Mouse (Mus musculus) forebrain, embryonic 14.5 days (tissue): Measurements from ENCODE around the gene Tas1r2. TPM values are rescaled to one million over a fixed set of nuclear protein-coding genes. Genes with fewer than 3 reads are reported as not detected.

Source experiments
- ATAC-seq: fragments of 200-750 bp; cut with Nextera tagmentation; 2 replicates; pipeline ENCODE4 v1.8.0; 2017; ENCODE audit warnings: mild to moderate bottlenecking, moderate library complexity
- DNase-seq: peaks from one replicate; pipeline ENCODE4 v3.0.0-alpha.2; 2015; ENCODE audit warnings: low spot score
- H3K27ac ChIP-seq: fragments of 300-500 bp; sonication (generic); 2 replicates; pipeline ENCODE4 v1.5.1; 2014; ENCODE audit warnings: low read depth, mild to moderate bottlenecking, control low read depth, low read length, moderate library complexity
- H3K27me3 ChIP-seq: fragments of 300-500 bp; sonication (generic); replicated peaks from 2 replicates; pipeline ENCODE4 v1.6.1; 2014; ENCODE audit warnings: low read length, control low read depth, mixed read lengths; ENCODE audit not compliant: control insufficient read depth, insufficient read depth
- H3K36me3 ChIP-seq: fragments of 300-500 bp; sonication (generic); 2 replicates; pipeline ENCODE4 v1.6.1; 2014; ENCODE audit warnings: low read length, control low read depth; ENCODE audit not compliant: control insufficient read depth, insufficient read depth
- H3K4me1 ChIP-seq: fragments of 300-500 bp; sonication (generic); 2 replicates; pipeline ENCODE4 v1.6.1; 2014; ENCODE audit warnings: antibody characterized with exemption, low read length, control low read depth; ENCODE audit not compliant: control insufficient read depth, insufficient read depth
- H3K4me2 ChIP-seq: fragments of 300-500 bp; sonication (generic); 2 replicates; pipeline ENCODE4 v1.6.1; 2014; ENCODE audit warnings: mild to moderate bottlenecking, control low read depth, low read length
- H3K4me3 ChIP-seq: fragments of 300-500 bp; sonication (generic); 2 replicates; pipeline ENCODE4 v1.5.1; 2014; ENCODE audit warnings: low read depth, low read length, control low read depth
- H3K9ac ChIP-seq: fragments of 300-500 bp; sonication (generic); 2 replicates; pipeline ENCODE4 v1.6.1; 2014; ENCODE audit warnings: mild to moderate bottlenecking, low read length, control low read depth, moderate library complexity
- H3K9me3 ChIP-seq: fragments of 300-500 bp; sonication (generic); replicated peaks from 2 replicates; pipeline ENCODE4 v1.6.1; 2016; ENCODE audit warnings: low read length, control low read depth, mixed read lengths; ENCODE audit not compliant: control insufficient read depth
- WGBS: fragments of 180-500 bp; shearing (Covaris S2); extraction: QIAGEN DNeasy Blood & Tissue Kit; methylation state at CpG from one replicate; pipeline ENCODE4 v1.1.7; 2014; 5-methylcytosine and 5-hydroxymethylcytosine counted together
- polyA plus RNA-seq: library from polyadenylated mRNA; unstranded; fragments of >200 nt; fragmentation: Nextera tagmentation; extraction: Ambion mirVana; gene quantifications from 2 replicates; pipeline ENCODE4 v1.2.1, GENCODE M21; 2014

The Tas1r2 gene
- polyA plus RNA-seq, 1 experiment from 2014 or later, result not detected

DNA sequence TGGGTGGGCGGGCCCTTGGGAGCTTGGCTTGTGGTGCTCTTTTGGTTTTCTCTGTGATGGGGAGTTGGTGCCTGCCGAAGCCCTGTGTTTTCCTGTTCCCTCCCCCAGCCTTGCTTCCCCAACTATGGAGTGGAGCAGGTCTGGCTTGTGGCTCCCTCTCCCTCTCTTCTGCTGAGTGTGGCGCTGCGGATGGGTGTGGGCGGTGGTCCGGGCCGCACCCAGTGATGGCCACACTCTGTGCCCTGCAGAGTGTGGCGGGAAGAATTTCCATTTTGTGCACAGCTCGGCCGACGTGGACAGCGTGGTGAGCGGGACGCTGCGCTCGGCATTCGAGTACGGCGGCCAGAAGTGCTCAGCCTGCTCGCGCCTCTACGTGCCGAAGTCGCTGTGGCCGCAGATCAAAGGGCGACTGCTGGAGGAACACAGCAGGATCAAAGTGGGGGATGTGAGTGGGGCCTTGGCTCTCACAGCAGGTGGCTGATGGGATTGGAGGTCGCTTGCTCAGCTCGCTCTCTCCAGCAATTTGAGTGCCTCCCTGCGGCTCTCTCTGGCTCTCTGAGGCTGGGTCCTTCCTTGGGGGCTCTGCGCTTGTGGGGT lies 11.4 kb upstream of the Tas1r2 start:
- Histone ChIP-seq H3K9ac (peak overlapping the region; percentile 49), H3K36me3 (peaks cover 10% of the 10 kb centered on the region), H3K27ac (no peak overlapping the region), H3K9me3 (no peaks in the 10 kb centered on the region), H3K4me1 (peaks cover 8% of the 10 kb centered on the region; the same call in 1 of the 2 replicates), H3K4me3 (no peak overlapping the region), H3K4me2 (peak overlapping the region; percentile 41), H3K27me3 (no peaks in the 10 kb centered on the region)
- peak; percentile 69 for DNase-seq
- ATAC-seq, result no peak
- WGBS, result 3% methylated on average over 30 of the region's 30 CpGs

DNA sequence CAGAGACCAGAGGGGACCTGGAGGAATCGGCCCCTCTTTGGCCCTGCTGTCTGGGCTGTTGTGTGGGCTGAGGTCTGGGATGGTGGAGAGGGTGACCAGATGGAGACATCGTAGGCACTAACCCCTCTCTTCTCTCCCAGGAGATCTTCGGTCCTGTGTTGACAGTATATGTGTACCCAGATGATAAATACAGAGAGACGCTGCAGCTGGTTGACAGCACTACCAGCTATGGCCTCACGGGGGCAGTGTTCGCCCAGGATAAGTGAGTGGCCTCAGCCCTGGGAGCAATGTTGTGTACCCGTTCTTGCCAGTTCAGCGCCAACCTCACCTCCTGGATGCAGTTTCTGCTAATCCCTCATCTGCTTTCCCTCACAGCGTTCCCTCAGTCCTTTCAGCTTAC lies 9.4 kb upstream of the Tas1r2 start:
- ATAC-seq (peak; percentile 65; the same call in 1 of the 2 replicates), DNase-seq (peak; percentile 84)
- no peaks in the 10 kb centered on the region for H3K27me3 ChIP-seq
- no peak overlapping the region for H3K9ac ChIP-seq
- WGBS, result 21% methylated on average over 9 of the region's 9 CpGs
- H3K36me3 ChIP-seq, result peaks cover 20% of the 10 kb centered on the region
- H3K27ac ChIP-seq, result no peak overlapping the region
- H3K4me2 ChIP-seq, result no peak overlapping the region
- peaks cover 8% of the 10 kb centered on the region; the same call in 1 of the 2 replicates for H3K4me1 ChIP-seq
- no peaks in the 10 kb centered on the region for H3K9me3 ChIP-seq
- H3K4me3 ChIP-seq, result no peak overlapping the region

DNA sequence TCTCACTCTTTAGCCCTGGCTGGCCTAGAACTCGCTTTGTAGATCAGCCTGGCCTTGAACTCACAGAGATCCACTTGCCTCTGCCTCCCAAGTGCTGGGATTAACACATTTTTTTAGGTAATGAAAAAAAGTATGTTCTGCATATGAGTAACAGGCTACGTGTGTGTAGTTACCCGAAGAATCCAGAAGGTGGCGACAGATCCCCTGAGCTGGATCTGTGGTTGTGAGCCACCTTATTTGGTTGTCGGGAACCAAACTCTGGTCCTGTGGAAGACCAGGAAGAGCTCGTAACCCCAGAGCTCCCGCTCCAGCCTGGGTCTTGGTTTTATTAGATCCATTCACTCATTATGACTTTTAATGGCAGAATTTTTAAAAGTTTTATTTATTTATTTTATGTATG lies 6.4 kb upstream of the Tas1r2 start:
- Histone ChIP-seq H3K36me3 (peaks cover 23% of the 10 kb centered on the region), H3K27me3 (no peaks in the 10 kb centered on the region), H3K4me2 (no peak overlapping the region), H3K4me1 (peaks cover 5% of the 10 kb centered on the region; the same call in 1 of the 2 replicates), H3K27ac (no peak overlapping the region), H3K4me3 (no peak overlapping the region), H3K9ac (no peak overlapping the region), H3K9me3 (no peaks in the 10 kb centered on the region)
- DNase-seq (no peak), ATAC-seq (no peak)
- WGBS, result 80% methylated on average over 7 of the region's 7 CpGs

DNA sequence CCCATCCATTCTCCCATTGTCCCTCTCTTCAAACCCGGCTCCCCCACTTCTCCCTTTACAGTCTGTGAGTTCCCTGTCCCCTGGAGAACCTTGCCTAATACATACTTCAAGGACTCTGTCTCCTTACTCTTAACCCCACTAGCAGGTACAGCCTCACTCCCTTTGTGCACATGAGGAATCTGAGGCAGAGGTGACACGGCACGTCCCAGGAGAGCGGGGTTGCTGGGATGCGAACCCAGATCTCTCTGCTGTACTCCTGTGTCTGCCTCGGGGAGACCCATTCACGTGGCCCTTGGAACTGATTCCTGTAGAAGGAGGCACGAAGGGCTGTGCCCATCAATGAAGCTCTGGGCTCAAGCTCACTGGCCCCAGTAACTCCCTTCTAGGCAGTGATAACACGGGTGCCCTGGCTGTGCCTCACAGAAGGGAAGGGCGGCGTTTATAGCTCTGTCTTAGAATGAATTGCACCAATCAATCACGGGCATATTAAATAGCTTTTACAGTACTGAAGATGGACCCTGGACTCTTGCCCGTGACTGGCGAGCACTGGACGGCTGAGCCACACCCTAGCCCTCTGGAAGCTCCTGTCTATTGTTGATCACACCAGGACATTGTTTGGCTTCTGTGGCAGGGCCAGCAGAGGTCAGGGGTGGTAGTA lies 3.1 kb upstream of the Tas1r2 start:
- Histone ChIP-seq H3K4me2 (no peak overlapping the region), H3K27ac (no peak overlapping the region), H3K4me1 (no peaks in the 10 kb centered on the region), H3K36me3 (peaks cover 13% of the 10 kb centered on the region; the same call in 1 of the 2 replicates), H3K27me3 (no peaks in the 10 kb centered on the region), H3K9ac (no peak overlapping the region), H3K4me3 (no peak overlapping the region), H3K9me3 (no peaks in the 10 kb centered on the region)
- no peak for ATAC-seq
- no peak for DNase-seq
- WGBS, result 87% methylated on average over 15 of the region's 15 CpGs

DNA sequence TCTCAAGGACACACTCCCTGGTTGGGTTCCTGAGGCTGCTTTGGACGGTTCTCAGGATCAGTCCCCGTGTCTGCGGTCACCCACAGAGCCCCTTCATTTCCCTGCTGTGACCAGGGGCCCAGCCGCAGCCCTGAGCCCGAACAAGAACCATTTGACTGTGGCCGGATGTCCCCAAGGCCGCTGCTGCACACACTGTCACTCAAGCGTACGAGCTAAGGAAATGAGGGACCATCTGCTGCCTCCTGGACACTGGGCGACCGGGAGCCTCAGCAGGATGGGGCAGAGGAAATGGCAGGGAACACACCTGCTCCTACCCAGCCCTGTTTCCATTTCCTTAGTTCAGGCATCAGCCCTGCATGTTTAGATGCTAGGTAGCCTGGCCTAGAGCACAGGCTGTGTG lies 2.4 kb upstream of the Tas1r2 start:
- Histone ChIP-seq H3K27me3 (no peaks in the 10 kb centered on the region), H3K36me3 (peaks cover 13% of the 10 kb centered on the region; the same call in 1 of the 2 replicates)
- WGBS, result 77% methylated on average over 11 of the region's 11 CpGs

DNA sequence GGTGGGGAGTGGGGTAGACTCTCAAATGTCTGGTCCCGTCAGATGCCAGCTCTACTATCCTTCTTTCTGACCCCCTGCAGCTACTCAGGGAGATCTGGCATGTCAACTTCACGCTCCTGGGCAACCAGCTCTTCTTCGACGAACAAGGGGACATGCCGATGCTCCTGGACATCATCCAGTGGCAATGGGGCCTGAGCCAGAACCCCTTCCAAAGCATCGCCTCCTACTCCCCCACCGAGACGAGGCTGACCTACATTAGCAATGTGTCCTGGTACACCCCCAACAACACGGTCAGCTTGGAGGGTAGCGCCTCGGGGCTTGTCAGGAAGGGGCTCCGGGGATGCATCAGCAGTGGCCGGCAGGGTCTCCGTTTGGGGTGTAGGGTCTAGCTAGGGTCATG lies 8.6 kb downstream of the Tas1r2 start:
- ATAC-seq, result no peak

More for the DNA sequence above, 2.4 kb upstream of the Tas1r2 start:
- Histone ChIP-seq H3K4me1 (no peaks in the 10 kb centered on the region), H3K4me2 (no peak overlapping the region), H3K9ac (no peak overlapping the region), H3K27ac (no peak overlapping the region), H3K4me3 (no peak overlapping the region), H3K9me3 (no peaks in the 10 kb centered on the region)
- DNase-seq (no peak), ATAC-seq (no peak)

DNA sequence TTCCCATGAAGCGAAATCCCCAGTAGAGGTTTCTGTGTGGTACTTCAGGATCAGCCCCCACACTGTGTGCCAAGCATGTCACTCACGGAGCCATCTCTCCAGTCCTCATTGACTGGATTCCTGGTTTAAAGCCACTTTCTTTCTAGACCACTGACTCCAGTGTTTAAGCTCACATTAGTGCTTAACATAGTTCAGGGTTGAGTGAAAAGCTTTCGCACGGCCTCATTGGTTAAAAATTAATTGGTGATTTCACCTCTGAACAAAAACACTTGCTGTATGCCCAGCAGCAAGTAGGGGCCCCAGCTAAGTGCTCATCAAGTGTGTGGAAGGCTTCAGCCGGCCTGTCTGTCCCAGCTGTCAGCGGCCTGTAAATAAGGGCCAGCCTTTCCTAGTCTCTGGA lies 14.3 kb downstream of the Tas1r2 start:
- Histone ChIP-seq H3K36me3 (no peaks in the 10 kb centered on the region), H3K4me2 (no peak overlapping the region), H3K27ac (no peak overlapping the region), H3K9me3 (no peaks in the 10 kb centered on the region), H3K4me3 (no peak overlapping the region), H3K9ac (no peak overlapping the region), H3K4me1 (no peaks in the 10 kb centered on the region), H3K27me3 (no peaks in the 10 kb centered on the region)
- ATAC-seq (peak; percentile 44), DNase-seq (peak; percentile 64)
- 15% methylated on average over 6 of the region's 6 CpGs for WGBS

More for the DNA sequence above, 8.6 kb downstream of the Tas1r2 start:
- Histone ChIP-seq H3K9me3 (no peaks in the 10 kb centered on the region), H3K9ac (no peak overlapping the region), H3K36me3 (no peaks in the 10 kb centered on the region), H3K27ac (no peak overlapping the region), H3K4me1 (no peaks in the 10 kb centered on the region), H3K4me3 (no peak overlapping the region), H3K4me2 (no peak overlapping the region), H3K27me3 (no peaks in the 10 kb centered on the region)
- no peak for DNase-seq
- WGBS, result 86% methylated on average over 14 of the region's 14 CpGs

DNA sequence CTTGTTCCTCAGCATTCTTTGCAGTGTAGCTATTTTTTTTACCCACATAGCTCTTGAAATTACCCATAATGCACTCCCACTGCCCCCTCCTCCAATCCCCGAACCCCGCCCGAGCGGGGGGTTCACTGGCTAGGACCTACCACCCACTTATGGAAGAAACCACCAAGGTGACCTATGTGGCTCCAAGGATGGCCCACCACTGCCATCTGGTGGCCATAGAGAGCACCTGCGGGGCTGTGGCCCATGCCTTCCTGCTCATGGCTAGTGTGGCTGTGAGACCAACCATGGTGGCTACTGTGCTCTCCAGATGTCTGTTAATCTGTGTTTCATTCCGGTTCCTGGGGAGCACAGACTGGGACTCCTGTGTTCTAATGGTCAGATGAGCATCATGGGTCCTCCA lies 16.5 kb downstream of the Tas1r2 start:
- no peak overlapping the region for H3K4me2 ChIP-seq
- WGBS, result 30% methylated on average over 6 of the region's 6 CpGs
- H3K36me3 ChIP-seq, result no peaks in the 10 kb centered on the region
- no peaks in the 10 kb centered on the region for H3K4me1 ChIP-seq
- no peak overlapping the region for H3K4me3 ChIP-seq
- ATAC-seq (peak; percentile 57; the same call in 1 of the 2 replicates), DNase-seq (peak; percentile 72)
- no peak overlapping the region for H3K9ac ChIP-seq
- H3K9me3 ChIP-seq, result no peaks in the 10 kb centered on the region
- no peaks in the 10 kb centered on the region for H3K27me3 ChIP-seq
- no peak overlapping the region for H3K27ac ChIP-seq

DNA sequence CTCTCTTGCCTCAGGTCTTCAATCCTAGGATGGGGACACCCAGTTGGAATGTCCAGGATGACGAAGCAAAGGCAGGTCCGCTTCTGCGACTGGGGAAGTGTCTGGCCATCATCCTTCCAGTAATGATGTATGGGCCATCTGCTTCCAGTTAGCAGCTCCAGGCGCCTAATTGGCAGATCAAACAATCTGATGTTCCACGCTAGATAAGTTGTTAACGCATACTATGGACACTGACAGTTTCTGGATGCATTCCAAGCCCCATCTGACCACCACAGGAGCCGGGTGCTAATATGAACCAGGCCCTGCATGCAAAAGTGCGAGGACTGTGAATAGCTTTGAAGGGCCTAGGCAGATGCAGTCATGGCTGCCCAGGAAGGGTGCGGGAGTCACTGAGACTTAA lies 22.4 kb downstream of the Tas1r2 start:
- no peak for ATAC-seq
- WGBS, result 56% methylated on average over 9 of the region's 9 CpGs

More for the DNA sequence above, 22.4 kb downstream of the Tas1r2 start:
- H3K4me1 ChIP-seq, result no peaks in the 10 kb centered on the region
- no peaks in the 10 kb centered on the region for H3K36me3 ChIP-seq
- no peaks in the 10 kb centered on the region for H3K9me3 ChIP-seq
- no peak overlapping the region for H3K4me3 ChIP-seq
- no peak overlapping the region for H3K27ac ChIP-seq
- peak; percentile 68 for DNase-seq
- no peaks in the 10 kb centered on the region for H3K27me3 ChIP-seq
- H3K9ac ChIP-seq, result no peak overlapping the region
- no peak overlapping the region for H3K4me2 ChIP-seq
